Mouse (Mus musculus) hindbrain, embryonic 16.5 days (tissue): ENCODE measurements around the gene Tmtc4. TPM values are rescaled to one million over a fixed set of nuclear protein-coding genes. Genes with fewer than 3 reads are reported as not detected.
A peak's percentile ranks its signal among the peaks of the same experiment; 100 is the strongest.

Source experiments
- ATAC-seq: fragments of 200-750 bp; cut with Nextera tagmentation; 2 replicates; pipeline ENCODE4 v1.8.0; 2017; ENCODE audit warnings: moderate TSS enrichment, moderate library complexity
- H3K27ac ChIP-seq: fragments of 300-500 bp; sonication (generic); 2 replicates; pipeline ENCODE4 v1.5.1; 2014; ENCODE audit warnings: low read depth, mild to moderate bottlenecking, control low read depth, low read length, moderate library complexity
- H3K27me3 ChIP-seq: fragments of 300-500 bp; sonication (generic); replicated peaks from 2 replicates; pipeline ENCODE4 v1.6.1; 2014; ENCODE audit warnings: low read length; ENCODE audit not compliant: control insufficient read depth, insufficient read depth
- H3K36me3 ChIP-seq: fragments of 300-500 bp; sonication (generic); 2 replicates; pipeline ENCODE4 v1.6.1; 2014; ENCODE audit warnings: mild to moderate bottlenecking, low read length, moderate library complexity, mixed read lengths; ENCODE audit not compliant: control insufficient read depth, insufficient read depth
- H3K4me1 ChIP-seq: fragments of 300-500 bp; sonication (generic); 2 replicates; pipeline ENCODE4 v1.6.1; 2014; ENCODE audit warnings: low read depth, low read length; ENCODE audit not compliant: control insufficient read depth, insufficient read depth
- H3K4me2 ChIP-seq: fragments of 300-500 bp; sonication (generic); 2 replicates; pipeline ENCODE4 v1.6.1; 2014; ENCODE audit warnings: mild to moderate bottlenecking, low read length, control low read depth, moderate library complexity
- H3K4me3 ChIP-seq: fragments of 300-500 bp; sonication (generic); 2 replicates; pipeline ENCODE4 v1.5.1; 2014; ENCODE audit warnings: mild to moderate bottlenecking, low read length, control low read depth, moderate library complexity
- H3K9ac ChIP-seq: fragments of 300-500 bp; sonication (generic); 2 replicates; pipeline ENCODE4 v1.6.1; 2014; ENCODE audit warnings: low read depth, mild to moderate bottlenecking, control low read depth, low read length, moderate library complexity
- H3K9me3 ChIP-seq: fragments of 300-500 bp; sonication (generic); 2 replicates; pipeline ENCODE4 v1.6.1; 2014; ENCODE audit warnings: mild to moderate bottlenecking, low read length, moderate library complexity; ENCODE audit not compliant: control insufficient read depth
- WGBS: fragments of 180-500 bp; shearing (Covaris S2); extraction: QIAGEN DNeasy Blood & Tissue Kit; methylation state at CpG from one replicate; pipeline ENCODE4 v1.1.7; 2014; 5-methylcytosine and 5-hydroxymethylcytosine counted together
- polyA plus RNA-seq: library from polyadenylated mRNA; unstranded; fragments of >200 nt; fragmentation: Nextera tagmentation; extraction: Ambion mirVana; gene quantifications from 2 replicates; pipeline ENCODE4 v1.2.1, GENCODE M21; 2015

The Tmtc4 gene
- polyA plus RNA-seq, 1 experiment from 2014 or later: 47.1 TPM

DNA sequence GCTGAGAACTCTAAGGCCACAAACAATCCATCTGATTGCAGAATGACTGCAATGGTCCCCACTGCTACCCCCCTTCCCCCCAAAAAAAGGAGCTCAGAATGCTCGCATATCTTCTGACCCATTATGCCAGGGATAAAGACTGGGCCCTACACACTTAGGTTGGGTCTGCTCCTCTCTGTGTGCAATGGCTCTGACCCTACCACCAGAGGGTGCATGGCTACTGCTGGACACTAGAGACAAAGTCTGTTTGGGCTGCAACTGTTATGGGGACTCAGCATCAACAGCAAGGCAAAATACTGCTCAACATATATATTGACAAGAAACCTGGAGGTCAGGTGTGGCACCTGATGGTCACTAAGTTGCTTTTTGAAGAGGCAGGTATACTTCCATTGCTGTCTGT, 32.9 kb downstream of the Tmtc4 start:
- H3K36me3 ChIP-seq: no peaks in the 10 kb centered on the region
- no peaks in the 10 kb centered on the region for H3K9me3 ChIP-seq
- no peak overlapping the region for H3K4me2 ChIP-seq
- no peaks in the 10 kb centered on the region for H3K4me1 ChIP-seq
- WGBS: 86% methylated on average over 1 of the region's 1 CpGs
- no peak overlapping the region for H3K4me3 ChIP-seq
- no peak overlapping the region for H3K27ac ChIP-seq
- H3K27me3 ChIP-seq: no peaks in the 10 kb centered on the region
- no peak overlapping the region for H3K9ac ChIP-seq
- ATAC-seq: no peak

DNA sequence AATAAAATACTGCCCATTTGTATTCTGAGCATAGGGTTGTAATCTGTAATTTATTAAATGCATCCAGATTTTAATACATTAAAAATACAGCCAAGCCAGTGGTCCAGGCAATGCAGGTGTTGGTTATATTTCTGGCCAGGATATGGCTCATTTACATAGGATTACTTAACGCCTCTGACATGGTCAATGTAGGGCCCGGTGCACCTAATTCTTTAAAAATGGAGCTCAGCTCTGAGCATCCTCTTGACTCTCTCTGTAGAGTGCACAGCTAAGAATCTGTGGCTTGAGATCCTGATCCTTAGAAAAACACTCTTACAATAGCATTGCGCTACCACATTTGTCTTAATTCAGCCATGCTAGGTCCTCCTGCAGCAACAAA, 40.4 kb downstream of the Tmtc4 start:
- WGBS: 83% methylated on average over 3 of the region's 3 CpGs
- H3K4me3 ChIP-seq: no peak overlapping the region
- peaks cover 9% of the 10 kb centered on the region for H3K36me3 ChIP-seq

DNA sequence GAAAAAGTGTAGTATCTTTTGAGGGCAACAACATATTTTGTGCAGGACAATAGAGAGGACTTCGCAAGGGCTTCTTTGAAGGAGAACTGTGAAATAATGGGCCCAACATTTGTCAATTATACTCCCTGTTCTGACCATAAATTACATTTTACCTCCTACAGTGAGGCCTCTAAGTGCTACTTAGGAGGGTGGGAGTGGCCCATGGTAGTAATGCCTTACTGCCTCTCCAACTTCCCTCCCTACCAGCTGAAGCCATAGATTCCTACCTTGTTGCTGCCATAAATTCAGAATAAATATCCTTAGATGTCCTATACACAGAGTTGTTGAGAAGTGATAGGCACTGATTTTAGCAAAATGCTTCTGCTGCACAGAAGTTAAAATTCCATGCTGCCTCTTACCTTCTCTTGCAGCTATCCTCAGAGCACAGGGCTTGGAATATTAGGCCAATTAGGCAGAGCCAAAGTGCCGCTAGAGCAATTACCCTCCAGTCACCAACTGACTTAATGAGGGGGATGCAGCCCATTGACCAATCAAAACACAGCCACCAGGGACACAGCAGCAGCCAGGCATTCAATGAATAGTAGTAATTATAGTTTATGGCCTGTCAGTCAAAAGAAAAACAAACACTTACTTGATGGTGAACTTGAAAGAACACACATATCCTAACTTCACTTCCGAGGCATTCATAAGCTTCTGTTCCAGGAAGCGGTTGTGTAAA, 40.9 kb downstream of the Tmtc4 start:
- Histone ChIP-seq H3K36me3 (peaks cover 9% of the 10 kb centered on the region), H3K4me1 (no peaks in the 10 kb centered on the region), H3K27ac (no peak overlapping the region), H3K9me3 (no peaks in the 10 kb centered on the region), H3K4me2 (no peak overlapping the region), H3K4me3 (no peak overlapping the region), H3K9ac (no peak overlapping the region), H3K27me3 (no peaks in the 10 kb centered on the region)
- 56% methylated on average over 4 of the region's 4 CpGs for WGBS
- no peak for ATAC-seq

More for the DNA sequence above, 40.4 kb downstream of the Tmtc4 start:
- ATAC-seq: no peak
- Histone ChIP-seq H3K9me3 (no peaks in the 10 kb centered on the region), H3K4me1 (no peaks in the 10 kb centered on the region), H3K27me3 (no peaks in the 10 kb centered on the region), H3K4me2 (no peak overlapping the region), H3K9ac (no peak overlapping the region), H3K27ac (no peak overlapping the region)

DNA sequence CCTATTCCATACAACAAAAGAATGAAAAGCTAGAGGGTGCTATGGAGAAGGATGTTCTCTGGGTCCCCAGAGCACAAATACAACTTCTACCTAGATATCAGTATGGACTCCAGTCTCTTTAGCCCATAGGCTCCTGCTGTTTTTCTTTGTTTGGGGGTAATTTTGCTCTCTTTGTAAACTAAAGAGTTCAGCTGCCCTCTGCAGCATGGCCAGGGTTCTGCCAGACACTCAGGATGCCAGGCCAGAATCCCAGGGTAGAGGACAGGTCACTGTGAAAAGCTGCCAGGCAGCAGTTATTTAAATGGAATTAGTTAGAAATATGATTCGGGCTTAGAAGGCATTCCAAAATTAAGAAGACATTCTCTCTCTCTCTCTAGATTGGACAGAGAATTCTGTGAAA, 47.4 kb downstream of the Tmtc4 start:
- no peaks in the 10 kb centered on the region for H3K27me3 ChIP-seq
- H3K27ac ChIP-seq: no peak overlapping the region
- H3K9me3 ChIP-seq: no peaks in the 10 kb centered on the region
- WGBS: 70% methylated on average over 1 of the region's 1 CpGs
- no peaks in the 10 kb centered on the region for H3K4me1 ChIP-seq
- peaks cover 6% of the 10 kb centered on the region for H3K36me3 ChIP-seq
- H3K4me2 ChIP-seq: no peak overlapping the region
- ATAC-seq: no peak
- H3K4me3 ChIP-seq: no peak overlapping the region
- no peak overlapping the region for H3K9ac ChIP-seq

DNA sequence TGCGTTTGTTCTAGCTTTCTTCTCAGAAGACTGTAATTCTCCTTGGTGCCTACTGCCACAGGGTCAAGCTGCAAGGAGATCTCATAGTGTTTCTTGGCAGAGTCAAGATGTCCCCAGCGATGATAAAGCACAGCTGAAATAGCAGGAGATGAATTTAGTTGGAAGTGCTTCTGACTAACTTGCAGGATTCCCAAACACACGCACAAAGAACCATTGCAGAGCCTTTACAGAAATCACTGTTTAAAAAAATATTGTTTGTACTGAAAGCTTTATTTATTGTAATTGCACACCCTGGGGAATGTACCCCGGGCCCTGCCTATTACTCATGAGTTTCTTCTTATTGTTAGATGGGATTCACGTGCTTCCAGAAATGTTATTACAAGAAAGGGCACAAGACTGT, 63.8 kb downstream of the Tmtc4 start:
- Histone ChIP-seq H3K9ac (no peak overlapping the region), H3K4me1 (no peaks in the 10 kb centered on the region), H3K9me3 (no peaks in the 10 kb centered on the region), H3K27ac (no peak overlapping the region), H3K4me2 (no peak overlapping the region), H3K4me3 (no peak overlapping the region), H3K36me3 (no peaks in the 10 kb centered on the region), H3K27me3 (no peaks in the 10 kb centered on the region)
- 75% methylated on average over 5 of the region's 5 CpGs for WGBS
- ATAC-seq: no peak

DNA sequence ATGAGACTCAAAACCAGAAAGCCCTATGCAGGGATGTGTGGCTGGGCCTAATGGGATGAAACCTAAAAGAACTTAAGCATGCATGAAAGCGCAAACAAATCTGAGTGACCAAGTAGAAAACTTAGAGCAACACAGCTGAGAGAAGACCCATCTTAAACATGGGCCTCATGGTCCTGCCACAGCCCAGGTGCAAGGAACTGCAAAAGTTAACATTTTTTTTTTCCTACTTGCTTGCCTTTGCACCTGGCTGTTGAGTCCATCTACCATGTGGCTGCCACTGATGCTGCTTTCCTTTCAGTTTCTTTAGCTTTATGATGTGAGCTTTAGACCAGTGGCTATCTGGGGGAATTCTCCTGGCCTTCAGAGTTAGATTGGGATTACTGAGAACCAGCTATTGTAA, 66.2 kb downstream of the Tmtc4 start:
- ATAC-seq: no peak
- Histone ChIP-seq H3K27ac (no peak overlapping the region), H3K27me3 (no peaks in the 10 kb centered on the region), H3K4me1 (no peaks in the 10 kb centered on the region; the same call in 1 of the 2 replicates), H3K4me2 (no peak overlapping the region), H3K36me3 (no peaks in the 10 kb centered on the region), H3K4me3 (no peak overlapping the region), H3K9me3 (no peaks in the 10 kb centered on the region), H3K9ac (no peak overlapping the region)
- WGBS: 95% methylated on average over 1 of the region's 1 CpGs

DNA sequence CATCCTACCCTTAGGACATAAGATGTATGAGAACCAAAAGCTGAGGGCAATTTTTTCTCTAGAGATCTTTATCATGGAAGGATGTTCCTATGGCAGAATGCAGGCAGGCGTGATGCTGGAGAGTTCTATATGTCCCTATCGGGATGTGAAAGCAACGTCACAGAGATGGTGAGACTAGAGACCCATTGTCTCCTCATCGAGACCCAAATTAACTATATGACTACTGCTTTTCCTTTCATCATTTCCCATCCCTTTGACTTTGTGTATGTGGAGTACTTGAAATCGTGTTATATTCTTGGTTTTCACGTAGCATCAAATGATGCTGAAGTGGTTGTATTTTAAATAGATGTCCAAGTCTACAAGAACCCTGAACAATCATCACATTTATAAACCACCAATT, 70.2 kb downstream of the Tmtc4 start, which contains the start of gene Ggact:
Gene Ggact, minus strand, starts transcription at position 101 of the 400 bp plus-strand sequence.
- peak; percentile 30; the same call in 1 of the 2 replicates for ATAC-seq
- Histone ChIP-seq H3K9me3 (peaks cover 2% of the 10 kb centered on the region; the same call in 1 of the 2 replicates), H3K27ac (peak within 1 kb of the TSS; percentile 46; the same call in 1 of the 2 replicates), H3K9ac (peak within 1 kb of the TSS; percentile 72), H3K4me2 (peak within 1 kb of the TSS; percentile 84), H3K4me1 (peaks cover 5% of the 10 kb centered on the region; the same call in 1 of the 2 replicates), H3K27me3 (no peaks in the 10 kb centered on the region), H3K36me3 (no peaks in the 10 kb centered on the region), H3K4me3 (peak within 1 kb of the TSS; percentile 59)
- WGBS: 76% methylated on average over 6 of the region's 6 CpGs

DNA sequence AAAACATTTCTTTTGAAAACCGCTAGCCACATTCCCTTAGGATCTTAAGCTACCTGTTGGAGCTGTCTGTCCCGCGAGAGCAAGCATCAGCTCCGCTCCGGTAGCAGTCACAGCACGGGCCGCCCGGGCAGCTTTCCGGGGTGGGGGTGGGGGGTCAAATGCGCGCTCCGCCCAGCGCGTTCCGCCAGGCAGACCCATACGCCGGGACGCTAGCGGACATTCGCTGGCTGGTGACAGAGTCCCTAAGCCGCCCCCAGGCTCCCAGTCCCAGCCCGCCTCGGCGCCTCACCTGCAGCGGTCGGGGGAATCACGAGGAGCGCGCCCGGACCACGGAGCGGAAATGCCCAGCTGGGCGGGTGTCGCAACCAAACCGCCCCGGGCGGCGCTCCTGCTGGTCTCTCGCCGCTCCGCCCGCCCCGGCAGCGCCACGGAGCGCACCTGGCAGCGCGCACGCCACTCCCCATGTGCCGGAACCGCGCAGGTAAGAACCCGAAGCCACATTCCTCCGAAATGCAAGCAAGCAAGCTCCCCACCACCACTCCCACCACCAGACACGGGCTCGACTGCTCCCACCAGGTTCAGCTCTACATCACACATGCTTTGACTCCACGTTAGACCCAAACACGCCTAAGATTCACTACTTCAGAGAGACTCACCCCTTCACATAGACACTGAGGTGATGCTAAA, 70.9 kb downstream of the Tmtc4 start:
- WGBS: under 1% methylated on average over 58 of the region's 58 CpGs
- Histone ChIP-seq H3K27me3 (no peaks in the 10 kb centered on the region), H3K4me1 (peaks cover 5% of the 10 kb centered on the region; the same call in 1 of the 2 replicates), H3K4me2 (peak overlapping the region; percentile 84), H3K9me3 (peaks cover 3% of the 10 kb centered on the region; the same call in 1 of the 2 replicates), H3K27ac (peak overlapping the region; percentile 46; the same call in 1 of the 2 replicates), H3K9ac (peak overlapping the region; percentile 72), H3K36me3 (no peaks in the 10 kb centered on the region), H3K4me3 (peak overlapping the region; percentile 59)
- peak; percentile 86 for ATAC-seq

DNA sequence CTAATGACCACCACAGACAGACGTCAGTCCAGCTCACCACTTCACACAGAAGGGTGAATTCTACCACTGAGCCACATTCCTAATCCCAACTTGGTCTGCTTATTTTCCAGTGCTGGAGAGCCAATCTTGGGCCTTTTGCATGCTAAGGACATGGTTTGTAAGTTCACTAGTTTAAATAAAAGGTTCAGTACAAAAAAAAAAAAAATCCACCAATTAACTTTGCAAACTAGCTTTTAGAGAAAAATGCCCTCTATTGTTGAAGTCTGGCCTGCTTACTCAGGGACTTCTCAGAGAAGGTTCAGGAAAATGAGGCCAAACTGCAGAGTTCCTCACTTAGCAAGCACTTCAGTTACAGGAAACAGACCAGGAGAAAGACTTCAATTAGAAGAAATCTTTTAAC, 71.7 kb downstream of the Tmtc4 start:
- 55% methylated on average over 1 of the region's 1 CpGs for WGBS
- Histone ChIP-seq H3K4me1 (peaks cover 5% of the 10 kb centered on the region; the same call in 1 of the 2 replicates), H3K36me3 (no peaks in the 10 kb centered on the region), H3K9me3 (peaks cover 5% of the 10 kb centered on the region; the same call in 1 of the 2 replicates), H3K27me3 (no peaks in the 10 kb centered on the region), H3K4me2 (peak overlapping the region; percentile 84), H3K4me3 (peak overlapping the region; percentile 59), H3K27ac (no peak overlapping the region), H3K9ac (no peak overlapping the region)
- no peak for ATAC-seq
